Mouse (Mus musculus): Measurements from ENCODE around the gene Ak5. TPM values are rescaled to one million over a fixed set of nuclear protein-coding genes. Genes with fewer than 3 reads are reported as not detected.
"Not testable (repeated sequence)": the region's sequence is repeated elsewhere in the genome, so short reads cannot be mapped to it uniquely, and the experiment has no call there.

Gene Ak5
- polyA plus RNA-seq, 1 experiment from 2014 or later: not detected

DNA sequence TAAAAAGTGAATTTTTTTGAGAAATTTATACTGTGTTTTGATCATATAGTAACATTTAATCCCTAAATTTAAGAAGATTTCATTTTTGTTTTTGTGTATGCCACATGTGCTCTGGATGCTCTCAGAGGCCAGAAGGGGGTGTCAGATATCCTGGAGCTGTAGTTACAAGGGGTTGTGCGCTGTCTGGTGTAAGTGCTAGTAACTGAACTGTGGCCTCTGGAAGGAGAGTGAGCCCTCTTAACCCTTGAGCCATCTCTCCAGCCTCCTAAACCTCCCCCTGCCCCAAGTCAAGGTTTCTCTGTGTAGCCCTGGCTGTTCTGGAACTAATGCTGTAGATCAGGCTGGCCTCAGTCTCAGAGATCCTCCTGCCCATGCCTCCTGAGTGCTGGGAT, 192.9 kb downstream of the Ak5 start:
- no peaks in the 10 kb centered on the region for H3K79me2 ChIP-seq (ENCODE audit: inconsistent target)
- 93% methylated on average over 1 of the region's 1 CpGs for WGBS (ENCODE audit: missing documents)
- H3K27ac ChIP-seq: no peak overlapping the region
- no peaks in the 10 kb centered on the region for H3K36me3 ChIP-seq (ENCODE audit: inconsistent target)
- no peak overlapping the region for H3K4me3 ChIP-seq (ENCODE audit: inconsistent target)

DNA sequence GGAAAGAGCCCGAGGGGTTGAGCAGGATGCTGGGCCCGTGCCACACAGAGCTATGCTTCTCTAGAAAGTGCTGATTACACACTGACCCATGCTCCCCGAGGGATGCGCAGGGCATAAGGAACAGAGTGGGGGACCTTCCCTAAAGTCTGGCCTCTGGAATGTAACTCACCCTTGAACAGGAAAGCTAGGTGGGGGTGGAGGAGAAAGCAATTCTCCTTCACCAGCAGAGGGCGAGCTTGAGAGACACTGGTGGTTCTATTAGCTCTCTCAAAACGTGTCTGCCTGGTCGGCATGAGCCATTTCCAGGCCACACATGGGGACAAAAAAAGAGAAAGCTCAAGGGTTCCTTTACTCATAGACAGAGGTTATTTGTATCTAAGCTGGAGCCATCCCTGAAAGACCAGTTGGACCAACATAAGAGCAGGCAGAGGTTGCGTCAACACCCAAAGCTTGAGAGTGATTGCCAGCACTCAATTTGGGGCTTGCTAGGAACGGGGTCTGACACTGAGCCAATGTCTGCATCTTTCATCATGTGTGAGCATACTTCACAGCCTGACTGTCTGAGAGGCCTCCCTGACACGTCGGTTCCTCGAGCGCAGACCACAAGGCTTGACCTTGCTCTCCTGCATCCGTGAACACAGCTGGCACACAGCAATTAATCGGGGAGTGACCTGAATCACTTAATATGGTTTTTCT, 193.4 kb downstream of the Ak5 start:
- 62% methylated on average over 14 of the region's 15 CpGs for WGBS (ENCODE audit: missing documents)
- no peak overlapping the region for H3K27ac ChIP-seq
- H3K4me3 ChIP-seq (ENCODE audit: inconsistent target): no peak overlapping the region
- no peaks in the 10 kb centered on the region for H3K79me2 ChIP-seq (ENCODE audit: inconsistent target)
- H3K36me3 ChIP-seq (ENCODE audit: inconsistent target): no peaks in the 10 kb centered on the region

DNA sequence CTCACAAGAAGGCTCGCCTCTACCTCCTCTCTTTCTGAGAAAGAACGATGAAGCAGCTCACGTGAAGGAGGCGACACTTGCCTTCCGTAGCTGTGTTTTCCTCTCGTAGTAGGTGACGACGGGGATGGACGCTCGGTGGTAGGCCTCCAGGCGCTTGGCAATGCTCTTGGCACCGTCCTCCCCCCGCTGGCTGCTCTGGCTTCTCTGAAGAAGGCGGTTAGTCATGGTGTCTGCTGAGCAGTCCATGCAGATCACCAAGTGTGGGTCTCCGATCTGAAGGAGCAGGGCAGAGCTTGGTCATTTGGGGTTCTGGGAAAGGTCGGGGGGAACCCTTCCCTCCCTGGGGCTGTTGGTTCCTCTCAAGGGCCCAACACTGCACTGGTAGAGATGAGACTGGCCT, 195.5 kb downstream of the Ak5 start:
- Histone ChIP-seq H3K4me3 (ENCODE audit: inconsistent target) (no peak overlapping the region), H3K27ac (no peak overlapping the region), H3K79me2 (ENCODE audit: inconsistent target) (no peaks in the 10 kb centered on the region), H3K36me3 (ENCODE audit: inconsistent target) (no peaks in the 10 kb centered on the region)
- WGBS (ENCODE audit: missing documents): 95% methylated on average over 15 of the region's 16 CpGs

DNA sequence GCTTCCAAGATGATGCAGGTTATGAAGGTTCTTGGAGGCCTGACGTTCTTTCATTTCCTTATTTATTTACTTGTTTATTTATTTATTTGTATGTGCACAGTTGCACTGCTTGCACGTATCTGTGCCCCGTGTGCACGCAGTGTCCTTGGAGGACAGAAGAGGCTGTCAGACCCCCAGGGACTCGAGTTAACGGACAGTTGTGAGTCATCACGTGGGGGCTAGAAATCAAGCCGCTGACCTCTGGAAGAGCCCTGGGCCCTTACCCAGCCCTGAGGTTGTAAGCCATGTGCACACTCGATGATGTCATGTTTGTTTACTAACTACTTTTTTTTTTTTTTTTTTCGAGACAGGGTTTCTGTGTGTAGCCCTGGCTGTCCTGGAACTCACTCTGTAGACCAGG, 197.8 kb downstream of the Ak5 start:
- Histone ChIP-seq H3K79me2 (ENCODE audit: inconsistent target) (no peaks in the 10 kb centered on the region), H3K36me3 (ENCODE audit: inconsistent target) (no peaks in the 10 kb centered on the region), H3K27ac (no peak overlapping the region), H3K4me3 (ENCODE audit: inconsistent target) (no peak overlapping the region)
- 96% methylated on average over 9 of the region's 10 CpGs for WGBS (ENCODE audit: missing documents)

DNA sequence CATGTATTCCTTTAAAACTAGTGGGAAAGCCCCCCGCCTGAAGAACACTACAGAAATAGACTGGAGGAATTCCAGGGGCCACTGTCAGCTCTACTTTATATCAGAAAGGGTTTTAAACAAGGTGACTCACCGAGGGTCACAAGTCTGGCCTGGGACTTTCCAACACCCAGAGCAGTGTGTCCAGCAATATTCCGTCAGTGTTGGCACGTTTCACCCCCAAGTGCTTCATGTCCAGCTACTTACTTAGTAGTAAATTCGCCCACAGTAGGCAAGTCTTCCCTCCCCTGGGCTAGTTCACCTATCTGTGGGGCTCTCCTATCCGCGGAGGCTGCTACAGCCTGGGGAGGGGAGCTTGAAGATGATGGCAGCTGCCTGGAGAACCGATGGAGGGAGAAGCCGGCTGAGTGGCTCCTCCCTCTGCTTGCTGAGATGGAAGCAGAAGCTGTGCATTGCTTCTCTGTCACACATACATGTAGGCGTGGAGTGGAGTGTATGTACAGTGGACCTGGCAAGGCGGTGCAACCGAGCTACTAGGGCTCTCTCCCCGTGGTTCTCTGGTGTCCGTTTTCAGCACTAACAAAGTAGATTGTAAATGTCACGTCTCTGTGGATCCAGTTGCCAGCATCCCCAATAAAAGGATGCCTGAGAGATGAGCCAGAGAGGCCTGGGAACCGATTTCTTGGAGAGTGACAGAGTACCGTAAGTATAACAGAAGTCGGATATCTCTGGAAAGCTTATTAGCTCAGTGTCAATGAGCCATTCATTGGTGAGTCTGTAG, 198.5 kb downstream of the Ak5 start:
- WGBS (ENCODE audit: missing documents): 86% methylated on average over 17 of the region's 18 CpGs
- H3K79me2 ChIP-seq (ENCODE audit: inconsistent target): no peaks in the 10 kb centered on the region
- H3K36me3 ChIP-seq (ENCODE audit: inconsistent target): no peaks in the 10 kb centered on the region
- H3K4me3 ChIP-seq (ENCODE audit: inconsistent target): no peak overlapping the region
- H3K27ac ChIP-seq: no peak overlapping the region

DNA sequence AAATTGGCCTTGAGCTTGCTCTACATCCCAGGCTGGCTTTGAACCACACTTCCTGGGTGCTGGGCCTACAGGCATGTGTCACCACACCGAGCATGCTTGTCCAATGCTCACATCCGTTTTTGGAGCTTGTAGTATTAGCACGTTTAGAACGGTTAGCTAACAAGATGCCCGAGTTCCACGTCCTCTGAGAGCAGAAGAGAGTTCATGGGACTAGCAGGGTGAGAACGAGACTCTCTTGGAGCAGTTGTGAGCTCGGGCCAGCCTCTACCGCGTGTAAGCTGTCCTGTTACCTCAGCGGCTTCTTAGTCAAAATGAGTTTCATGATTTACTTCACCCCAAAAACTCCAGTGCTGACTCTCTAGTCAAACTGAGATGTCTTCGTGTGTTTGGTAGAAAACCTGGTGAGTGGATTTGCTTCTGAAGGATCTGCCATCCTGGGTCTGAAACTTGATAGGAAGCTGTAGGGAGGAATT, 199.6 kb downstream of the Ak5 start:
- no peak overlapping the region for H3K4me3 ChIP-seq (ENCODE audit: inconsistent target)
- no peak overlapping the region for H3K27ac ChIP-seq
- WGBS (ENCODE audit: missing documents): 78% methylated on average over 12 of the region's 12 CpGs
- H3K79me2 ChIP-seq (ENCODE audit: inconsistent target): no peaks in the 10 kb centered on the region
- H3K36me3 ChIP-seq (ENCODE audit: inconsistent target): no peaks in the 10 kb centered on the region

DNA sequence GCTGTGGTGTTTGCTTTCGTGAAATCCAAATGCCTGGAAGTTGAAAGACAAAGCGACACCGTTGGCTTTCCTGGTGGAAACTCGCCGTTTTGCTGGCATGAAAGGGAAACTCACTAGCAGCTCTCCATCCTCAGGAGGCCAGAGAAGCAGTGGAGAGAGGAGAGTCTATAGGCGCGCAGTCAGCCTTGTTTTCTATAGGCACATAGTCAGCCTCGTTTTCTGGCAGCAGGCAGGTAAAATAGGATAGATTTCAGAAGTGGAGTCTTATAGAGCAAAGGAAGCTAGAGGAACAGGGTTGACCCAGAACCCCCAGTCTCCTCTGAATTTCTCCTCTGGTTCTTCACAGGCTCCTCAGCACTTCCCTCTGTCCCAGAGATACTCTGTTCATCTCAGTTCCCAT, 200.1 kb downstream of the Ak5 start:
- Histone ChIP-seq H3K36me3 (ENCODE audit: inconsistent target) (no peaks in the 10 kb centered on the region), H3K27ac (no peak overlapping the region), H3K4me3 (ENCODE audit: inconsistent target) (no peak overlapping the region), H3K79me2 (ENCODE audit: inconsistent target) (no peaks in the 10 kb centered on the region)
- 89% methylated on average over 8 of the region's 8 CpGs for WGBS (ENCODE audit: missing documents)

DNA sequence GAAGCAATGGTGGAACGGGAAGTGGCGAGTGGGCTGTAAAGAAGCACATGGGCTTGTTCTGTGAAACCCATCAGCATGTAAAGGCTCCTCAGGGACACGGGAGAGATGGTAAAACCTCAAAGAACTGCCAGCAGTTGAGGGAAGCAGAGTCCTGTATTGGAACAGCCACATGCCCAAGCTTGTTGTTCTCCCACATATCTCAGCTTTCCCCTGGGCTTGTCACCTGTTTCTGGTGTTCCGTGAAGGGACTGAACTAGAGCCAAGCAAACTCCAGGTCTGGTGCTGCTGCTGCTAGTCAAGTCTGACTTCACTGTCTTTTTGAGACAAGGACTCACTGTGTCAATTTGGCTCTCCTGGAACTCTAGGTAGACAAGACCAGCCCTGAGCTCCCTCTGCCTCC, 200.8 kb downstream of the Ak5 start:
- 89% methylated on average over 4 of the region's 4 CpGs for WGBS (ENCODE audit: missing documents)
- no peak overlapping the region for H3K27ac ChIP-seq
- H3K4me3 ChIP-seq (ENCODE audit: inconsistent target): no peak overlapping the region
- no peaks in the 10 kb centered on the region for H3K79me2 ChIP-seq (ENCODE audit: inconsistent target)
- H3K36me3 ChIP-seq (ENCODE audit: inconsistent target): no peaks in the 10 kb centered on the region

DNA sequence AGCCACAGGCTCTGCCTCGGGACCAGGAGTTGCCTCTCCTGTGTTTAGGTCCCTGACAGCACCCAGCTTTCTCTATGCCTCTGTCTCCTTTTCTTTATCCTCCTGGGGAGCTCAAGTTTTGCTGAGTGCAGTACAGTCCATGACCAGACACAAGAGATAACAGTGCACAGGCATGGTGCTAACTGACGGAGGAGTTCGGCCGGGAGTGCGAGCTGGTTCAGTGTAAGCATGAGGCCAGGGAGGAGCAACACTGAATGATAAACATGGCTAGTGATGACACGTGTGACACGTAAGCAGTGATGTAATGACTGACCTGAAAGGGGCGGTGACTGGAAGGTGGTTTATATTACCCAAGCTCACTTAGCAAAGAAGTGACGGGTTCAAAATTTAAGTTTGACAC, 201.3 kb downstream of the Ak5 start:
- H3K36me3 ChIP-seq (ENCODE audit: inconsistent target): peaks cover under 1% of the 10 kb centered on the region; the same call in 1 of the 2 replicates
- H3K79me2 ChIP-seq (ENCODE audit: inconsistent target): no peaks in the 10 kb centered on the region
- 96% methylated on average over 9 of the region's 9 CpGs for WGBS (ENCODE audit: missing documents)
- no peak overlapping the region for H3K27ac ChIP-seq
- H3K4me3 ChIP-seq (ENCODE audit: inconsistent target): no peak overlapping the region

DNA sequence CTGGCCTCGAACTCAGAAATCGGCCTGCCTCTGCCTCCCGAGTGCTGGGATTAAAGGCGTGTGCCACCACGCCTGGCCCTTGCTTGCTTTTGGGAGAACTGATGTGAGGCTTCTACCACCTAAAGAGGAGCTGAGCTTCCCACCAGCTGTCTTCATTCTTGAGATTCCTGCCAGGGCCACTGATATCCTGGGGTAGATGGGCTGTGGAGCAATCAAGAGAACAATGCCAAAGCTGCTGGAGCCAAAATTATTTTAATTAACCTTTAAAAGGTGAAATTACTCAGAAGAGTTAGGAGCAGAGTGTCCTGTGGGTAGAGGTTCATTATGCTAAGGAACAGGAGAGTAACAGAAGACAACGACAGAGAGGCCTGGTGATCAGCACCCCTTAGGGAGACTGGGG, 202.8 kb downstream of the Ak5 start:
- WGBS (ENCODE audit: missing documents): 98% methylated on average over 4 of the region's 6 CpGs
- no peaks in the 10 kb centered on the region for H3K79me2 ChIP-seq (ENCODE audit: inconsistent target)
- H3K36me3 ChIP-seq (ENCODE audit: inconsistent target): peaks cover 15% of the 10 kb centered on the region
- no peak overlapping the region for H3K27ac ChIP-seq
- no peak overlapping the region for H3K4me3 ChIP-seq (ENCODE audit: inconsistent target)

DNA sequence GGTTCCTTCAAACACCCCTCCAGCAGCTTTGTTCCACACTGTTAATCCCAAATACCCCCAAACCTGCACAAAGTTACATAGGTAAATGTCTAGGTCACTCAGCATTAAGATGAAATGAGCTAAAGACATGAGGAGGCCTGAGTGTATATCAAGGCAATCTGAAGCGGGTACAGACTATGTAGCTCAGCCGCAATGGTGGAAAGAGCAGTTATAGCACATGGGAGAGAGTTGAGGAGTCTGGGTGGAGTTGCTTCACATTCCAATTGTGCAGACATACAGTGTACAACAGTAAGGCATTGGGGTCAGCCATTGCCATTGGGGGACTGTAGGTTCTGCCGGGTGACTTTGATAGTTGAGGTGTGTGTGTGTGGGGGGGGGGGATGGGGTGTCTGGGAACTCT, 203.7 kb downstream of the Ak5 start:
- Histone ChIP-seq H3K79me2 (ENCODE audit: inconsistent target) (no peaks in the 10 kb centered on the region), H3K4me3 (ENCODE audit: inconsistent target) (no peak overlapping the region), H3K27ac (no peak overlapping the region), H3K36me3 (ENCODE audit: inconsistent target) (peaks cover 23% of the 10 kb centered on the region)
- 100% methylated on average over 3 of the region's 3 CpGs for WGBS (ENCODE audit: missing documents)

DNA sequence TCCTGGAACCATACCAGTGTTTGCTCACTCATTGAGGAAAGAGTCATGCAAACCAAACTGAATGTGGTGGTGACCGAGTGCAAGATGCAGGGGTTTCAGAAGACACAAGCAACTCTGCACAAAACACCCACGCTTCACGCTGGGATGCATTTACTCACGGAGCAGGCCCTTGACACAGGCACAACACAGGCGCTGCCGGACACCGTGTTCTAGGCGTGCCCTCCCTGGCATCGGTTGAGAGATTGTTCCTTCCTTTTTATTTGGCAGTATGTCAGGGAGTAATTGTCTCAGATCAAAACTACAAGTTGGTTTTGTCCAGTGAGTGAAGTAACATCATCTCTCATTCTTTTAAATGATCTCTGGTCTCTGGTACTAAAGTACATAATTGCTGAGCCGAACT, 205.3 kb downstream of the Ak5 start:
- Histone ChIP-seq H3K36me3 (ENCODE audit: inconsistent target) (peaks cover 25% of the 10 kb centered on the region), H3K27ac (no peak overlapping the region), H3K79me2 (ENCODE audit: inconsistent target) (no peaks in the 10 kb centered on the region), H3K4me3 (ENCODE audit: inconsistent target) (no peak overlapping the region)
- 96% methylated on average over 10 of the region's 10 CpGs for WGBS (ENCODE audit: missing documents)

DNA sequence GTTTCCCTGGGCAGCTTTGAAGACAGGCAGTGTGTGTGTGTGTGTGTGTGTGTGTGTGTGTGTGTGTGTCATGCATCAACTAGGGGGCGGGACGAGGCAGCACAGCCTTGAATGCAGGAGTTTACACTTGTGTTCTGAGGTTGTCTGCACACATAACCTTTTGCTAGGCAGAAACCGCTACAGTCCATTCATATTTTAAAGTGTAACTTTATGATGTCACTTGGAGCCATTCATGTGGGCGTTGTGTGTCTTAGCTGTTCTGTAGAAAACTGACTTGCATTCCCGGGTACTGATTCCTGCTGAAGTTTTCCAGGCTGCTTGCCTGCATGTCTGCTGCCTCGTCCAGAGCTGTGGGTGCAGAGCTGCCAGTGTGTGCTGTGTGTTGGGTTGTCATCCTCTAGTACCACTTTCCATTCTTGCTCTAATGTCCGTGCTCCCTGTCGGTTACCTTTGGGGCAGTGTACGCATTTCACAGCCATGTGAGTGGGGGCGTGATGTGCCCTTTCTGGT, 206.1 kb downstream of the Ak5 start:
- H3K4me3 ChIP-seq (ENCODE audit: inconsistent target): no peak overlapping the region
- peaks cover 33% of the 10 kb centered on the region for H3K36me3 ChIP-seq (ENCODE audit: inconsistent target)
- WGBS (ENCODE audit: missing documents): 97% methylated on average over 10 of the region's 10 CpGs
- no peaks in the 10 kb centered on the region for H3K79me2 ChIP-seq (ENCODE audit: inconsistent target)
- H3K27ac ChIP-seq: no peak overlapping the region

DNA sequence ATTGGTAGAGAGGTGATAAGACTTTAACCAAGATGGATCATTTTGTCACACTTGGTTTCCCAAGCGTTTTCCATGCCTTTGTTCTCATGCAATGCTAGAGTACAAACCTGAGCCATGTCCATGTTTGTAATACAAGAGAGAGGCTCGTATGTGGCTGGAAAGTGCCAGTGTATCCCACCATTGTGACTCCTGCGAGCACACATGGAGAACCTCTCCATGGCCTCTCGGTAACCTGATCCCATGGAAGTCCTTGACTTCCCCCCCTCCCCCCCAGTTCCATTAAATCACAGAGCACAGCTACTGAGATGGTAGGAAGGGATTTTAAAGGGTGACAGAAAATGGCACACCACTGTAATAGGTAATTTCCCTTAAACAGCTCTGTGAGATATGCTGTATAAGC, 207.4 kb downstream of the Ak5 start:
- no peak overlapping the region for H3K4me3 ChIP-seq (ENCODE audit: inconsistent target)
- no peaks in the 10 kb centered on the region for H3K79me2 ChIP-seq (ENCODE audit: inconsistent target)
- H3K27ac ChIP-seq: no peak overlapping the region
- peaks cover 45% of the 10 kb centered on the region for H3K36me3 ChIP-seq (ENCODE audit: inconsistent target)
- WGBS (ENCODE audit: missing documents): 98% methylated on average over 4 of the region's 4 CpGs

DNA sequence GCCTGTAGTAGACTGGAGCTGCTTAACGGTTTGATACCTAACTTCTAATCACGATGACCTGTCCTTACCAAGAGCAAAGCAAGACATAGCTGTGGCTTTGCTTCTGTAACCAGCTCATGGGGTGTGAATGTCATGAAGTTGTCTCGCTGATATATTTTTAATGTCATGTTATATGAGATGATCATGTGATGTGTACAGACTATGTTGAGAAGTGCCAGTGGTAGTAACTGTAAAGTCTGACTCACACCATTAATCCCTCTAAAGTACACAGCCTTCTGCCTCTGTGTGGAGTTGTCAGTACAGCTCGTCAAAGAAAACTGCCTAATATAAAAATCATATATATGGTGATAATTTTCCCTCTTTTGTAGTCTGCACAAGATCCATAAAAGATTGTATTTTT, 209.3 kb downstream of the Ak5 start:
- H3K27ac ChIP-seq; H3K4me3 ChIP-seq (ENCODE audit: inconsistent target); H3K79me2 ChIP-seq (ENCODE audit: inconsistent target): not testable (repeated sequence)
- H3K36me3 ChIP-seq (ENCODE audit: inconsistent target): peaks cover 64% of the 10 kb centered on the region
- 87% methylated on average over 4 of the region's 4 CpGs for WGBS (ENCODE audit: missing documents)
